Mouse (Mus musculus): ENCODE measurements around the gene Plcg2. TPM values are rescaled to one million over a fixed set of nuclear protein-coding genes. Genes with fewer than 3 reads are reported as not detected.

Gene Plcg2
- polyA plus RNA-seq, 1 experiment from 2014 or later = 1.2 TPM

- no peak overlapping the region for H3K4me3 ChIP-seq (ENCODE audit: low read depth, low read length)
- H3K36me3 ChIP-seq (ENCODE audit: control insufficient read depth, insufficient read depth, low read length) = no peaks in the 10 kb centered on the region
- H3K9me3 ChIP-seq (replicated peaks; ENCODE audit: control insufficient read depth, low read length, poor library complexity, severe bottlenecking) = no peaks in the 10 kb centered on the region
- H3K4me2 ChIP-seq (ENCODE audit: low read length) = no peak overlapping the region
- WGBS = 89% methylated on average over 8 of the region's 8 CpGs
- no peak overlapping the region for H3K9ac ChIP-seq (ENCODE audit: low read depth, low read length)
- ATAC-seq = no peak
- H3K4me1 ChIP-seq (ENCODE audit: control insufficient read depth, insufficient read depth, low read length) = 0 out of 2 replicates have a peak, but pooled peaks cover 2% of the 10 kb centered on the region
- no peak overlapping the region for H3K27ac ChIP-seq (ENCODE audit: low read length)
- H3K27me3 ChIP-seq (ENCODE audit: control insufficient read depth, insufficient read depth, low read depth, low read length) = no peaks in the 10 kb centered on the region
Measured at GRCm38 (mm10) chr8:117677011-117677410, 178.9 kb downstream of the Plcg2 start.

DNA sequence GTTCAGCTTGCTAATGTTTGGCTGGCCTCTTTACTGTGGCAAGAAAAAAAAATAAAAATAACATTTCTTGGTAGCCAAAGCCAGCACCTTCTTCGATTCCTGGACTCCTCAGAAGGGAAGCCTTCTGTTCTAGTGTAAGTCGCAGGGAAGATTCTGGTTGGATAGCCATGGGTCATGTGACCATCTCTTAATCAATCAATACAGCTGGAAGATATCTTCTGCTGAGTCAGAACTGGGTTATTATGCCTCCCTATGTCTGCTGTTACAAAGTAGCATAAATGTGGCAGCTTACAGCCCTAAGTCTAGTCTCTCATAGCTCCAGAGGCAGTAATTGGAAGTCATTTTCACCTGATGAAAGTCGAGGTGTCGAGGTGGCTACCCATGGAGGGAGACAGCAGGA is 180.6 kb downstream of the Plcg2 start:
- Histone ChIP-seq H3K27me3 (ENCODE audit: control insufficient read depth, insufficient read depth, low read depth, low read length) (no peaks in the 10 kb centered on the region), H3K4me2 (ENCODE audit: low read length) (no peak overlapping the region), H3K9ac (ENCODE audit: low read depth, low read length) (no peak overlapping the region), H3K27ac (ENCODE audit: low read length) (no peak overlapping the region), H3K4me3 (ENCODE audit: low read depth, low read length) (no peak overlapping the region), H3K9me3 (replicated peaks; ENCODE audit: control insufficient read depth, low read length, poor library complexity, severe bottlenecking) (no peaks in the 10 kb centered on the region), H3K36me3 (ENCODE audit: control insufficient read depth, insufficient read depth, low read length) (no peaks in the 10 kb centered on the region), H3K4me1 (ENCODE audit: control insufficient read depth, insufficient read depth, low read length) (no peaks in the 10 kb centered on the region)
- no peak for ATAC-seq
- WGBS = 77% methylated on average over 4 of the region's 4 CpGs

- H3K4me1 ChIP-seq (ENCODE audit: control insufficient read depth, insufficient read depth, low read length) = no peaks in the 10 kb centered on the region
- no peak overlapping the region for H3K27ac ChIP-seq (ENCODE audit: low read length)
- H3K27me3 ChIP-seq (ENCODE audit: control insufficient read depth, insufficient read depth, low read depth, low read length) = no peaks in the 10 kb centered on the region
- WGBS = 90% methylated on average over 10 of the region's 10 CpGs
- no peak overlapping the region for H3K9ac ChIP-seq (ENCODE audit: low read depth, low read length)
- H3K36me3 ChIP-seq (ENCODE audit: control insufficient read depth, insufficient read depth, low read length) = no peaks in the 10 kb centered on the region
- no peak overlapping the region for H3K4me3 ChIP-seq (ENCODE audit: low read depth, low read length)
- ATAC-seq = no peak
- no peaks in the 10 kb centered on the region for H3K9me3 ChIP-seq (replicated peaks; ENCODE audit: control insufficient read depth, low read length, poor library complexity, severe bottlenecking)
- no peak overlapping the region for H3K4me2 ChIP-seq (ENCODE audit: low read length)
Measured at GRCm38 (mm10) chr8:117683925-117684472, 185.9 kb downstream of the Plcg2 start.

DNA sequence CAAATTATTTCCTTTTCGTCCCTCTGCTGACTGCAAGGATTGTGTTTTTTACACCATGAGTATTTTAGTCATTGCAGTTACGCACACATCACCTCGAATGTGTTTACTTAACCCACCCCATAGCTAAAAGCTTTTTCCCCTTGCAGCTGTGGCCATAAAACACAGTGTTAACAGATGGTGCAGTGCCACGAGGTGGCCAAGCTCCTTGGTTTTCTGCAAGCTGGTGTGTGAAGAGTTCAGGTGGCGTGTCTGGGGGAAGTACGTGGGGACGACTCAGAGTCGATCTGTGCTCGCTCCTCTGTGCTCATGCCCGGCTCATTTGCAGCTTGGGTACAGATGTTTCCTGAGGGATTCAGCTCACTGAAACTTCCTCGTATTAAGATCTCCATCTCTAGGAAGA is 186.4 kb downstream of the Plcg2 start:
- no peak overlapping the region for H3K9ac ChIP-seq (ENCODE audit: low read depth, low read length)
- H3K4me1 ChIP-seq (ENCODE audit: control insufficient read depth, insufficient read depth, low read length) = no peaks in the 10 kb centered on the region
- no peak overlapping the region for H3K4me3 ChIP-seq (ENCODE audit: low read depth, low read length)
- no peaks in the 10 kb centered on the region for H3K27me3 ChIP-seq (ENCODE audit: control insufficient read depth, insufficient read depth, low read depth, low read length)
- ATAC-seq = no peak
- no peak overlapping the region for H3K27ac ChIP-seq (ENCODE audit: low read length)
- no peaks in the 10 kb centered on the region for H3K9me3 ChIP-seq (replicated peaks; ENCODE audit: control insufficient read depth, low read length, poor library complexity, severe bottlenecking)
- WGBS = 80% methylated on average over 11 of the region's 11 CpGs
- H3K36me3 ChIP-seq (ENCODE audit: control insufficient read depth, insufficient read depth, low read length) = no peaks in the 10 kb centered on the region
- no peak overlapping the region for H3K4me2 ChIP-seq (ENCODE audit: low read length)

Small RNAs within 50 kb of the gene (microRNA-seq; reads per million reads assigned to microRNA genes)
- not detected for gene Gm27361
- not detected for gene Mir7077
- not detected for gene Mir7078

Other genes starting within 250 kb of the Plcg2 start
- gene Cmip, start 241.2 kb upstream of the Plcg2 start, polyA plus RNA-seq (2015; fragmentation: Nextera tagmentation; extraction: Ambion mirVana) = 141 and 146 TPM in 2 replicates
- 2.8 and 4.0 TPM in 2 replicates for gene Sdr42e1, start 175.4 kb downstream of the Plcg2 start, polyA plus RNA-seq (2015; fragmentation: Nextera tagmentation; extraction: Ambion mirVana)
- gene Hsd17b2, start 203.6 kb downstream of the Plcg2 start, polyA plus RNA-seq (2015; fragmentation: Nextera tagmentation; extraction: Ambion mirVana) = 0.21 and 0.29 TPM in 2 replicates

Measured in midbrain, embryonic 16.5 days (tissue).